Mouse (Mus musculus) midbrain, embryonic 14.5 days (tissue): Measurements from ENCODE around the gene Tgfbr2. TPM values are rescaled to one million over a fixed set of nuclear protein-coding genes. Genes with fewer than 3 reads are reported as not detected.

Source experiments
- ATAC-seq: fragments of 200-750 bp; cut with Nextera tagmentation; 2 replicates; pipeline ENCODE4 v1.8.0; 2017; ENCODE audit warnings: moderate number of reproducible peaks, moderate library complexity; ENCODE audit not compliant: low FRiP score, low TSS enrichment
- DNase-seq: peaks from one replicate; pipeline ENCODE4 v3.0.0-alpha.2; 2015
- H3K27ac ChIP-seq: fragments of 300-500 bp; sonication (generic); replicated peaks from 2 replicates; pipeline ENCODE4 v1.5.1; 2014; ENCODE audit warnings: mild to moderate bottlenecking, low read depth, low read length, moderate library complexity
- H3K27me3 ChIP-seq: fragments of 300-500 bp; sonication (generic); 2 replicates; pipeline ENCODE4 v1.6.1; 2014; ENCODE audit warnings: low read length, control low read depth, mixed read lengths; ENCODE audit not compliant: control insufficient read depth, insufficient read depth
- H3K36me3 ChIP-seq: fragments of 300-500 bp; sonication (generic); 2 replicates; pipeline ENCODE4 v1.6.1; 2014; ENCODE audit warnings: low read length, control low read depth; ENCODE audit not compliant: control insufficient read depth, insufficient read depth
- H3K4me1 ChIP-seq: fragments of 300-500 bp; sonication (generic); 2 replicates; pipeline ENCODE4 v1.6.1; 2014; ENCODE audit warnings: mild to moderate bottlenecking, antibody characterized with exemption, low read length, control low read depth; ENCODE audit not compliant: control insufficient read depth, insufficient read depth
- H3K4me2 ChIP-seq: fragments of 300-500 bp; sonication (generic); 2 replicates; pipeline ENCODE4 v1.6.1; 2014; ENCODE audit warnings: mild to moderate bottlenecking, low read length, moderate library complexity
- H3K4me3 ChIP-seq: fragments of 300-500 bp; sonication (generic); replicated peaks from 2 replicates; pipeline ENCODE4 v1.5.1; 2014; ENCODE audit warnings: low read depth, low read length
- H3K9ac ChIP-seq: fragments of 300-500 bp; sonication (generic); replicated peaks from 2 replicates; pipeline ENCODE4 v1.6.1; 2014; ENCODE audit warnings: mild to moderate bottlenecking, low read length, moderate library complexity
- H3K9me3 ChIP-seq: fragments of 300-500 bp; sonication (generic); 2 replicates; pipeline ENCODE4 v1.6.1; 2016; ENCODE audit warnings: low read length, control low read depth, mixed read lengths; ENCODE audit not compliant: control insufficient read depth
- WGBS: fragments of 180-500 bp; shearing (Covaris S2); extraction: QIAGEN DNeasy Blood & Tissue Kit; methylation state at CpG from one replicate; pipeline ENCODE4 v1.1.7; 2014; 5-methylcytosine and 5-hydroxymethylcytosine counted together
- polyA plus RNA-seq: library from polyadenylated mRNA; unstranded; fragments of >200 nt; fragmentation: Nextera tagmentation; extraction: Ambion mirVana; gene quantifications from 2 replicates; pipeline ENCODE4 v1.2.1, GENCODE M21; 2014

The Tgfbr2 gene
- polyA plus RNA-seq, 1 experiment from 2014 or later: 10.4 TPM

DNA sequence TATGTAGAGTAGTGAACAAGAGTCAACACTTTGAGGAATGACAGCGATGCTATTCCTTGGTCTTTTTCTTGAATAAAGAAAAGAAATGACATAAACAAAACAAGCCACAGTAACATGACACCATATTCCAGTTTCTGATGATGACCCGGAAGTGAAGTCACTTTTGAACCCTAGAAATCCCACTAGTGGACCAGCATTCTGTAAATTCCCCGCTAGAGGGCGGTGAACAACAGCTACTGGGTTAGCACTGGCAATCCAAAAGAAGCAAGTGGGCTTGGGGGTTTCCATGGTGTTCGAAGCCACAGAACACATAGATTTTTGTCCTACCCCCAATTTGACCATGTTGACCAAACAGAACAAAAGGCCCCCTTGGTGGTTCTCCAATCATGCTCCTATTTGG, 87.3 kb downstream of the Tgfbr2 start:
- no peak overlapping the region for H3K27ac ChIP-seq
- ATAC-seq: no peak
- H3K9ac ChIP-seq: no peak overlapping the region
- no peaks in the 10 kb centered on the region for H3K4me1 ChIP-seq
- no peak overlapping the region for H3K4me3 ChIP-seq
- H3K4me2 ChIP-seq: no peak overlapping the region
- peak; percentile 85 for DNase-seq
- no peaks in the 10 kb centered on the region for H3K36me3 ChIP-seq
- H3K9me3 ChIP-seq: no peaks in the 10 kb centered on the region
- H3K27me3 ChIP-seq: no peaks in the 10 kb centered on the region
- WGBS: 42% methylated on average over 5 of the region's 5 CpGs

- Histone ChIP-seq H3K36me3 (no peaks in the 10 kb centered on the region), H3K27me3 (no peaks in the 10 kb centered on the region), H3K9me3 (no peaks in the 10 kb centered on the region), H3K9ac (no peak overlapping the region), H3K4me3 (no peak overlapping the region), H3K4me2 (no peak overlapping the region), H3K4me1 (no peaks in the 10 kb centered on the region), H3K27ac (no peak overlapping the region)
- ATAC-seq: no peak
- no peak for DNase-seq
- WGBS: 94% methylated on average over 5 of the region's 5 CpGs
Observed at GRCm38 (mm10) chr9:116087263-116087662, 87.9 kb downstream of the Tgfbr2 start.

GRCm38 (mm10) chr9:116085999-116086398, 89.2 kb downstream of the Tgfbr2 start:
- no peak overlapping the region for H3K4me3 ChIP-seq
- ATAC-seq: no peak
- H3K9ac ChIP-seq: no peak overlapping the region
- H3K4me2 ChIP-seq: no peak overlapping the region
- 91% methylated on average over 6 of the region's 6 CpGs for WGBS
- H3K27ac ChIP-seq: no peak overlapping the region
- DNase-seq: no peak
- H3K36me3 ChIP-seq: no peaks in the 10 kb centered on the region
- H3K9me3 ChIP-seq: no peaks in the 10 kb centered on the region
- no peaks in the 10 kb centered on the region for H3K4me1 ChIP-seq
- no peaks in the 10 kb centered on the region for H3K27me3 ChIP-seq

GRCm38 (mm10) chr9:116084324-116084931, 90.7 kb downstream of the Tgfbr2 start:
- H3K27me3 ChIP-seq: no peaks in the 10 kb centered on the region
- DNase-seq: no peak

GRCm38 (mm10) chr9:116083726-116084323, 91.3 kb downstream of the Tgfbr2 start:
- no peak overlapping the region for H3K4me3 ChIP-seq
- no peaks in the 10 kb centered on the region for H3K9me3 ChIP-seq
- H3K27ac ChIP-seq: no peak overlapping the region
- ATAC-seq (no peak), DNase-seq (no peak)
- no peaks in the 10 kb centered on the region for H3K27me3 ChIP-seq
- no peaks in the 10 kb centered on the region for H3K36me3 ChIP-seq
- WGBS: 91% methylated on average over 8 of the region's 8 CpGs
- no peak overlapping the region for H3K9ac ChIP-seq
- no peak overlapping the region for H3K4me2 ChIP-seq
- H3K4me1 ChIP-seq: no peaks in the 10 kb centered on the region

More at GRCm38 (mm10) chr9:116084324-116084931, 90.7 kb downstream of the Tgfbr2 start:
- 94% methylated on average over 12 of the region's 12 CpGs for whole genome bisulfite sequencing
- Histone ChIP-seq H3K9me3 (no peaks in the 10 kb centered on the region), H3K27ac (no peak overlapping the region), H3K4me1 (no peaks in the 10 kb centered on the region), H3K4me3 (no peak overlapping the region), H3K4me2 (no peak overlapping the region), H3K9ac (no peak overlapping the region), H3K36me3 (no peaks in the 10 kb centered on the region)
- no peak for ATAC-seq

DNA sequence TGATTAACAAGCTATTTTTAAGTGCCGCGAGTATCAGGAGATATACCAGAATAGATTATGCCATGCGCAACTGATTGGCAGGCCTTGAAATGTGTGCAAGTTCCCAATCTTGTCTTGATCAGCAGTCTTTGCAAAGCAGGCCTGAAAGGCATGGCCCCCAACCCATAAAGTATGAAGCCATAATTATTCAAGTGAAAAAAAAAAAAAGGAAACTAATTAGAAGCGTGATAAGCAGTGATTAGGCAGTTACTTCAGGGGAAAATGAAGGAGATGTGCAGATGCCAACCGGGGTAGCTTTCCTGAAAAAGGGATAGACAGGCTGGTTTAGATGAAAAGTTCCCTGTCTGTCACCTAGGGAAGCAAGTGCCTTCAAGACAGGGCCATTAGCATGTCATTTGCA, 91.9 kb downstream of the Tgfbr2 start:
- DNase-seq (no peak), ATAC-seq (no peak)

DNA sequence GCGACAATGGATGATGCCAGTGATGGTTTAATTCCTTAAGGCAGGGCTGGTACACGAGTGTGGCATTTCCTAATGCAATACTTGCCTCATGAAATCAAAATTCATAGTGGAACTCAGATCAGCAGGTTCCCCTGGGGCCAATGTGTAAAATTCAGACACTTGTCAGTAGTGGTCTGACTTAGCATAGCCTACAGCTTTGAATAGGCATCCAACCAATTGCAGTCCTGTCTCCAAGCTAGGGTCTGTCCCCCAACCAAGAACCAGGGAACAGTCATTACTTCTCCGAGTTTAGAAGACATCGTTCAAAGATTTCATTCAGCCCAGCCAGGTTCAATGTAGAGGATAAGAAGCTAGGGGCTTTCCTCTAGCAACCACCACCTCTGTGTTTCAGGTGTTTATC, 93.4 kb downstream of the Tgfbr2 start:
- 81% methylated on average over 4 of the region's 4 CpGs for WGBS
- no peak overlapping the region for H3K9ac ChIP-seq
- no peak overlapping the region for H3K4me3 ChIP-seq
- no peak for ATAC-seq
- H3K9me3 ChIP-seq: no peaks in the 10 kb centered on the region
- H3K4me1 ChIP-seq: no peaks in the 10 kb centered on the region
- DNase-seq: no peak
- H3K4me2 ChIP-seq: no peak overlapping the region
- H3K36me3 ChIP-seq: no peaks in the 10 kb centered on the region
- no peak overlapping the region for H3K27ac ChIP-seq
- no peaks in the 10 kb centered on the region for H3K27me3 ChIP-seq

More for the DNA sequence above, 91.9 kb downstream of the Tgfbr2 start:
- H3K4me2 ChIP-seq: no peak overlapping the region
- no peaks in the 10 kb centered on the region for H3K9me3 ChIP-seq
- no peaks in the 10 kb centered on the region for H3K36me3 ChIP-seq
- H3K9ac ChIP-seq: no peak overlapping the region
- H3K27me3 ChIP-seq: no peaks in the 10 kb centered on the region
- no peak overlapping the region for H3K4me3 ChIP-seq
- 79% methylated on average over 5 of the region's 5 CpGs for WGBS
- H3K27ac ChIP-seq: no peak overlapping the region
- no peaks in the 10 kb centered on the region for H3K4me1 ChIP-seq

- no peak for DNase-seq
- H3K4me3 ChIP-seq: no peak overlapping the region
- H3K9ac ChIP-seq: no peak overlapping the region
- no peak overlapping the region for H3K27ac ChIP-seq
- no peaks in the 10 kb centered on the region for H3K36me3 ChIP-seq
- 90% methylated on average over 2 of the region's 2 CpGs for WGBS
- H3K9me3 ChIP-seq: no peaks in the 10 kb centered on the region
- H3K4me2 ChIP-seq: no peak overlapping the region
- ATAC-seq: no peak
- H3K27me3 ChIP-seq: no peaks in the 10 kb centered on the region
- H3K4me1 ChIP-seq: no peaks in the 10 kb centered on the region
Observed at GRCm38 (mm10) chr9:116077419-116077818, 97.7 kb downstream of the Tgfbr2 start.

DNA sequence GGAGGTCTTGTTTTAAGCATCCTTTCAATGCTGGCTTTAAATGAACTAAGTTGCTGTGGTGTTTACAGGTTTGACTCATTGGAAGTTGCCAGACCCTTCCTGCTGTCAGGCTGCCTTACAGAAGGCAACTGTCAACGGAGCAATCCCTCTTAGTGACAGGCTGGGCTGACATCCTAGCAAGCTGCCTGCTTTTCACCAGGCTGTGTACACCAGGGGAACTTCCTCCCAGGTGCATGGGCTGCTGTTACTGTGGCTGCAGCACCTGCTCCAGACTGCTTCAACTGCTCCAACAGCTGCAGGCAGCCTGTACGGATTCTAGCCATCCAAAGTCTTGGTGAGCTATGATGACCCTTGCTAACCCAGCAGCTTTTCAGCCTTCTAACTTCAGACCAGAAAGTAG, 98.2 kb downstream of the Tgfbr2 start:
- Histone ChIP-seq H3K4me1 (no peaks in the 10 kb centered on the region), H3K36me3 (no peaks in the 10 kb centered on the region), H3K4me3 (no peak overlapping the region), H3K27me3 (no peaks in the 10 kb centered on the region), H3K27ac (no peak overlapping the region), H3K4me2 (no peak overlapping the region), H3K9ac (no peak overlapping the region), H3K9me3 (no peaks in the 10 kb centered on the region)
- DNase-seq (no peak), ATAC-seq (no peak)
- WGBS: 82% methylated on average over 2 of the region's 2 CpGs
